Mouse (Mus musculus): Measurements from ENCODE around the gene Fchsd2. TPM values are rescaled to one million over a fixed set of nuclear protein-coding genes. Genes with fewer than 3 reads are reported as not detected.

The Fchsd2 gene
- polyA plus RNA-seq, 1 experiment from 2014 or later: 19.0 TPM

- Histone ChIP-seq H3K27me3 (ENCODE audit: low read depth, poor library complexity, severe bottlenecking) (peaks cover 8% of the 10 kb centered on the region), H3K9me3 (replicated peaks) (no peaks in the 10 kb centered on the region), H3K36me3 (no peaks in the 10 kb centered on the region), H3K27ac (replicated peaks) (no peak overlapping the region), H3K4me3 (no peak overlapping the region), H3K4me1 (peaks cover 10% of the 10 kb centered on the region)
- no peak for DNase-seq (ENCODE audit: low spot score)
- WGBS: 89% methylated on average over 10 of the region's 10 CpGs
These were observed 29.1 kb upstream of the Fchsd2 start for GRCm38 (mm10) chr7:101063523-101063922.

- Histone ChIP-seq H3K4me3 (no peak overlapping the region), H3K9me3 (replicated peaks) (no peaks in the 10 kb centered on the region), H3K36me3 (no peaks in the 10 kb centered on the region), H3K4me1 (peaks cover 16% of the 10 kb centered on the region), H3K27me3 (ENCODE audit: low read depth, poor library complexity, severe bottlenecking) (peaks cover 8% of the 10 kb centered on the region), H3K27ac (replicated peaks) (no peak overlapping the region)
- DNase-seq (ENCODE audit: low spot score): no peak
- WGBS: 88% methylated on average over 7 of the region's 7 CpGs
These were observed 27.7 kb upstream of the Fchsd2 start for GRCm38 (mm10) chr7:101064697-101065688.

- Histone ChIP-seq H3K9me3 (replicated peaks) (no peaks in the 10 kb centered on the region), H3K27ac (replicated peaks) (no peak overlapping the region), H3K4me1 (peaks cover 22% of the 10 kb centered on the region), H3K27me3 (ENCODE audit: low read depth, poor library complexity, severe bottlenecking) (peaks cover 8% of the 10 kb centered on the region), H3K4me3 (no peak overlapping the region), H3K36me3 (no peaks in the 10 kb centered on the region)
- no peak for DNase-seq (ENCODE audit: low spot score)
- WGBS: 82% methylated on average over 5 of the region's 5 CpGs
These were observed 26.7 kb upstream of the Fchsd2 start for GRCm38 (mm10) chr7:101066009-101066408.

- 83% methylated on average over 3 of the region's 3 CpGs for WGBS
- peaks cover 19% of the 10 kb centered on the region for H3K4me1 ChIP-seq
- H3K27me3 ChIP-seq (ENCODE audit: low read depth, poor library complexity, severe bottlenecking): peaks cover 6% of the 10 kb centered on the region
- no peaks in the 10 kb centered on the region for H3K9me3 ChIP-seq (replicated peaks)
- no peak overlapping the region for H3K27ac ChIP-seq (replicated peaks)
- no peak overlapping the region for H3K4me3 ChIP-seq
- H3K36me3 ChIP-seq: no peaks in the 10 kb centered on the region
- DNase-seq (ENCODE audit: low spot score): no peak
These were observed 25.9 kb upstream of the Fchsd2 start for GRCm38 (mm10) chr7:101066650-101067346.

- no peaks in the 10 kb centered on the region for H3K36me3 ChIP-seq
- peaks cover 19% of the 10 kb centered on the region for H3K4me1 ChIP-seq
- DNase-seq (ENCODE audit: low spot score): no peak
- H3K27ac ChIP-seq (replicated peaks): no peak overlapping the region
- 92% methylated on average over 2 of the region's 2 CpGs for WGBS
- no peak overlapping the region for H3K4me3 ChIP-seq
- no peaks in the 10 kb centered on the region for H3K27me3 ChIP-seq (ENCODE audit: low read depth, poor library complexity, severe bottlenecking)
- no peaks in the 10 kb centered on the region for H3K9me3 ChIP-seq (replicated peaks)
These were observed 25.1 kb upstream of the Fchsd2 start for GRCm38 (mm10) chr7:101067521-101067920.

GRCm38 (mm10) chr7:101069271-101069670, 23.4 kb upstream of the Fchsd2 start:
- no peak for DNase-seq (ENCODE audit: low spot score)
- Histone ChIP-seq H3K27me3 (ENCODE audit: low read depth, poor library complexity, severe bottlenecking) (no peaks in the 10 kb centered on the region), H3K4me3 (no peak overlapping the region), H3K27ac (replicated peaks) (no peak overlapping the region), H3K36me3 (no peaks in the 10 kb centered on the region), H3K9me3 (replicated peaks) (no peaks in the 10 kb centered on the region), H3K4me1 (peaks cover 19% of the 10 kb centered on the region)
- 81% methylated on average over 6 of the region's 6 CpGs for WGBS

GRCm38 (mm10) chr7:101070406-101070805, 22.3 kb upstream of the Fchsd2 start:
- DNase-seq (ENCODE audit: low spot score): no peak
- Histone ChIP-seq H3K4me1 (peaks cover 19% of the 10 kb centered on the region), H3K9me3 (replicated peaks) (no peaks in the 10 kb centered on the region), H3K27ac (replicated peaks) (no peak overlapping the region), H3K36me3 (no peaks in the 10 kb centered on the region), H3K4me3 (no peak overlapping the region), H3K27me3 (ENCODE audit: low read depth, poor library complexity, severe bottlenecking) (no peaks in the 10 kb centered on the region)
- WGBS: 57% methylated on average over 4 of the region's 4 CpGs

- no peaks in the 10 kb centered on the region for H3K27me3 ChIP-seq (ENCODE audit: low read depth, poor library complexity, severe bottlenecking)
- DNase-seq (ENCODE audit: low spot score): no peak
- peaks cover 19% of the 10 kb centered on the region for H3K4me1 ChIP-seq
- H3K27ac ChIP-seq (replicated peaks): no peak overlapping the region
- H3K4me3 ChIP-seq: no peak overlapping the region
- H3K9me3 ChIP-seq (replicated peaks): no peaks in the 10 kb centered on the region
- WGBS: 65% methylated on average over 6 of the region's 6 CpGs
- no peaks in the 10 kb centered on the region for H3K36me3 ChIP-seq
These were observed 21.6 kb upstream of the Fchsd2 start for GRCm38 (mm10) chr7:101071020-101071419.

GRCm38 (mm10) chr7:101072123-101072740, 20.4 kb upstream of the Fchsd2 start:
- H3K9me3 ChIP-seq (replicated peaks): no peaks in the 10 kb centered on the region
- WGBS: 88% methylated on average over 12 of the region's 12 CpGs
- no peaks in the 10 kb centered on the region for H3K36me3 ChIP-seq
- H3K4me3 ChIP-seq: no peak overlapping the region
- no peaks in the 10 kb centered on the region for H3K27me3 ChIP-seq (ENCODE audit: low read depth, poor library complexity, severe bottlenecking)
- no peak for DNase-seq (ENCODE audit: low spot score)
- peaks cover 19% of the 10 kb centered on the region for H3K4me1 ChIP-seq
- H3K27ac ChIP-seq (replicated peaks): no peak overlapping the region

- Histone ChIP-seq H3K4me3 (no peak overlapping the region), H3K27ac (replicated peaks) (no peak overlapping the region), H3K9me3 (replicated peaks) (no peaks in the 10 kb centered on the region), H3K36me3 (no peaks in the 10 kb centered on the region), H3K27me3 (ENCODE audit: low read depth, poor library complexity, severe bottlenecking) (no peaks in the 10 kb centered on the region), H3K4me1 (peaks cover 16% of the 10 kb centered on the region)
- DNase-seq (ENCODE audit: low spot score): no peak
- 81% methylated on average over 8 of the region's 8 CpGs for WGBS
These were observed 18.4 kb upstream of the Fchsd2 start for GRCm38 (mm10) chr7:101074170-101074767.

- Histone ChIP-seq H3K36me3 (no peaks in the 10 kb centered on the region), H3K4me3 (no peak overlapping the region), H3K27me3 (ENCODE audit: low read depth, poor library complexity, severe bottlenecking) (no peaks in the 10 kb centered on the region), H3K4me1 (0 out of 2 replicates have a peak, but pooled peaks cover 2% of the 10 kb centered on the region), H3K27ac (replicated peaks) (no peak overlapping the region), H3K9me3 (replicated peaks) (no peaks in the 10 kb centered on the region)
- no peak for DNase-seq (ENCODE audit: low spot score)
- WGBS: 82% methylated on average over 9 of the region's 9 CpGs
These were observed 9.0 kb upstream of the Fchsd2 start for GRCm38 (mm10) chr7:101083562-101084166.
